20 mouse cellular contexts compared by ENCODE assay signal in genomic region chr11:102576050-102576754, GRCm38 (mm10). TPM values are rescaled to one million over a fixed set of nuclear protein-coding genes. Genes with fewer than 3 reads are reported as not detected.
"Had no signal": no experiment of that assay in that cellular context is flagged by ENCODE, and none has a peak within 500 bp of the region (broad histone marks: within the 10 kb centered on the region; RNA-seq: fewer than 3 reads in every experiment).

No protein-coding gene starts in this region.

- H3K4me2 ChIP-seq: limb, embryonic 13.5 days; liver, embryonic 12.5 days; liver, embryonic 15.5 days; lung, embryonic 15.5 days; neural tube, embryonic 13.5 days had no signal

- H3K9ac ChIP-seq: limb, embryonic 13.5 days; liver, embryonic 12.5 days; liver, embryonic 15.5 days; lung, embryonic 15.5 days; neural tube, embryonic 13.5 days had no signal

- H3K9me3 ChIP-seq: limb, embryonic 10.5 days; limb, embryonic 13.5 days; liver, embryonic 12.5 days; liver, embryonic 15.5 days; lung, embryonic 15.5 days; megakaryocyte, embryonic 14.5 days; midbrain, embryonic 10.5 days; neural tube, embryonic 13.5 days had no signal

- H3K36me3 ChIP-seq: limb, embryonic 10.5 days; limb, embryonic 13.5 days; liver, embryonic 12.5 days; liver, embryonic 15.5 days; lung, embryonic 15.5 days; midbrain, embryonic 10.5 days; neural tube, embryonic 13.5 days had no signal

- H3K27ac ChIP-seq: kidney, postnatal 0 days; layer of hippocampus, adult 2 months; limb, embryonic 13.5 days; liver, embryonic 12.5 days; liver, embryonic 15.5 days; lung, embryonic 15.5 days; macrophage; neural tube, embryonic 13.5 days had no signal

- H3K27me3 ChIP-seq: limb, embryonic 13.5 days; lung, embryonic 15.5 days; neural tube, embryonic 13.5 days had no signal

- H3K4me3 ChIP-seq: layer of hippocampus, adult 2 months; limb, embryonic 10.5 days; limb, embryonic 13.5 days; liver, embryonic 12.5 days; liver, embryonic 15.5 days; lung, embryonic 15.5 days; megakaryocyte, embryonic 14.5 days; midbrain, embryonic 10.5 days; neural tube, embryonic 13.5 days had no signal

- DNase-seq: kidney, adult 9 months; kidney, postnatal 25 days; layer of hippocampus, adult 9-11 months; liver; lung, postnatal 14 days; midbrain, embryonic 14.5 days; thymus, adult 18-20 months; thymus, postnatal 36 days had no signal

- ATAC-seq: liver, embryonic 12.5 days had no signal

RNA-seq across cellular contexts. Expression of gene Gm11627, which starts 3.1 kb away (rescaled TPM):
- polyA plus RNA-seq: macrophage; spleen, adult 2 months had no signal

RNA-seq across cellular contexts. Expression of gene Fzd2, which starts 28.0 kb away (rescaled TPM):
- polyA plus RNA-seq: macrophage had no signal
